Mouse (Mus musculus): ENCODE measurements around the gene Hsd17b1. TPM values are rescaled to one million over a fixed set of nuclear protein-coding genes. Genes with fewer than 3 reads are reported as not detected.

Hsd17b1 gene
- polyA plus RNA-seq, 2 experiments, result 0.23 TPM; not detected in 1

DNA sequence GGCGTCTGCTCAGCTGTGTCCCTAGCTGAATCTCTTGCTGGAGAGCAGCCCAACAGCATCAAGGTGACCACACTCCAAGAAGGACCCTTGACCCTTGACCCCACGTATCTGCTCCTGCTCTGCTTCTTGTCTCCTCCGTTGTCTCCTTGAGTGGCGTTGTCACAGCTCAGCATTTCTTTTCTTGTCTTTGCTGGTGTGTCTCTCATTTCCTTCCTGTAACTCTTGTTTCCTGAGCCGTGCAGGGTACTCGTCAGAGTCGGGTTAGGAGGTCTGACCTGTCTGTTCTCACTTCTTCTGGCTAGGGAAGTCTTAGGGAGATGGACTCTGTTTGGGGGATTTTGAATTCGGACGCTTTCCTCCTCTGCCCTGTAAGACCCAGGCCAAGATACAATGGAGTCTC is 31.8 kb upstream of the Hsd17b1 start:
- DNase-seq (ENCODE audit: low spot score) (no peak), ATAC-seq (ENCODE audit: low FRiP score, low read depth) (no peak)
- no peak overlapping the region for H3K9ac ChIP-seq (ENCODE audit: low read depth, low read length, severe bottlenecking)
- TF ChIP-seq POLR2A (IDR thresholded peaks at IDR 0.05; ENCODE audit: borderline replicate concordance, extremely low read depth, insufficient read depth, insufficient read length), result no peak
- no peak overlapping the region for H3K4me3 ChIP-seq (replicated peaks; ENCODE audit: low read length)
- no peaks in the 10 kb centered on the region for H3K4me1 ChIP-seq (ENCODE audit: control insufficient read depth, insufficient read depth, low read length)
- WGBS, result 81% methylated on average over 9 of the region's 9 CpGs
- H3K27me3 ChIP-seq (ENCODE audit: control insufficient read depth, insufficient read depth, low read length), result no peaks in the 10 kb centered on the region
- H3K9me3 ChIP-seq (ENCODE audit: control insufficient read depth, low read length), result no peaks in the 10 kb centered on the region
- no peak overlapping the region for H3K4me2 ChIP-seq (replicated peaks; ENCODE audit: low read depth, low read length, severe bottlenecking)
- H3K27ac ChIP-seq (replicated peaks; ENCODE audit: low read depth, low read length), result no peak overlapping the region
- H3K36me3 ChIP-seq (ENCODE audit: control insufficient read depth, insufficient read depth, low read length), result peaks cover 90% of the 10 kb centered on the region

DNA sequence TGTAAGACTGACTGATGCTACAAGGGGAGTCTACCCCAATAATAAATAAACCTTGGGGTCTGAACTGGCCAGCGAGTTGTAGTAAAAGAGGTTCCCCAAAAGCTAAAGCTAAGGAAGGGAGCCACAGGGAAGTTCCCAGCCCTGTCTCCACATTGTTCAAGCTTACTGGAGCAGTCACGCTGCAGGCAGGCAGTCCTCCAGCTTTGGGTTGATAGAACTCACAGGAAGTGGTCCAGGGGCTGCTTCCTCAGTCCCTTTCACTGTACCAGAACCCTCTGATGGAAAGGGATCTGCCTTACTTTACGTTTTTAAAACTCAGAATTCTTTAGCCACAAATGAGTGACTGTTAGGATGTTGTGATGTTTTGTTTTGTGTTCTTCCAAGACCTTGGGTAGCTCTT is 30.7 kb upstream of the Hsd17b1 start:
- Histone ChIP-seq H3K9ac (ENCODE audit: low read depth, low read length, severe bottlenecking) (no peak overlapping the region), H3K36me3 (ENCODE audit: control insufficient read depth, insufficient read depth, low read length) (peaks cover 89% of the 10 kb centered on the region), H3K27ac (replicated peaks; ENCODE audit: low read depth, low read length) (no peak overlapping the region), H3K9me3 (ENCODE audit: control insufficient read depth, low read length) (no peaks in the 10 kb centered on the region), H3K4me1 (ENCODE audit: control insufficient read depth, insufficient read depth, low read length) (no peaks in the 10 kb centered on the region), H3K4me3 (replicated peaks; ENCODE audit: low read length) (no peak overlapping the region), H3K4me2 (replicated peaks; ENCODE audit: low read depth, low read length, severe bottlenecking) (no peak overlapping the region), H3K27me3 (ENCODE audit: control insufficient read depth, insufficient read depth, low read length) (no peaks in the 10 kb centered on the region)
- TF ChIP-seq POLR2A (IDR thresholded peaks at IDR 0.05; ENCODE audit: borderline replicate concordance, extremely low read depth, insufficient read depth, insufficient read length), result no peak
- no peak for DNase-seq (ENCODE audit: low spot score)
- 86% methylated on average over 3 of the region's 3 CpGs for WGBS
- ATAC-seq (ENCODE audit: low FRiP score, low read depth), result no peak

DNA sequence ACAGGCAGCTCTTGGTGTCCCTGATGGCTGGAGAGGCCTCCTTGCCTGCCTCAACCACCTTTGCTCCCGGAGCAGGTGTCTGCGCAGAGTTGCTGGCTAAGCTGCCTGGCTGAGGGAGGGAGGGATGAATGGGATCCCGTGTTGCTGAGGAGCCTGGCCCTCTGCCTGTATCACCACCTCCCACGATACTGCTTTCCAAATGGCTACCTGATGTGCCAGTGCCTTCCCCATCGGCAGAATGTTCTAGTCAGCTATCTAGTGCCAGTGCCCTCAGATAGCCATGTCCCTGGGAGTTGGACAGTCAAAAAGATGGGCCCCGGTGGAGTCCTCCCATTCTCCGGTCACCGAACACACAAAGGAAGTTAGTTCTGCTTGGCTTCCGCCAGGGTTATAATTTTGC is 27.9 kb upstream of the Hsd17b1 start:
- Histone ChIP-seq H3K4me2 (replicated peaks; ENCODE audit: low read depth, low read length, severe bottlenecking) (no peak overlapping the region), H3K27ac (replicated peaks; ENCODE audit: low read depth, low read length) (no peak overlapping the region), H3K27me3 (ENCODE audit: control insufficient read depth, insufficient read depth, low read length) (no peaks in the 10 kb centered on the region), H3K4me3 (replicated peaks; ENCODE audit: low read length) (no peak overlapping the region), H3K9me3 (ENCODE audit: control insufficient read depth, low read length) (no peaks in the 10 kb centered on the region), H3K4me1 (ENCODE audit: control insufficient read depth, insufficient read depth, low read length) (no peaks in the 10 kb centered on the region), H3K9ac (ENCODE audit: low read depth, low read length, severe bottlenecking) (no peak overlapping the region), H3K36me3 (ENCODE audit: control insufficient read depth, insufficient read depth, low read length) (peaks cover 63% of the 10 kb centered on the region)
- TF ChIP-seq POLR2A (IDR thresholded peaks at IDR 0.05; ENCODE audit: borderline replicate concordance, extremely low read depth, insufficient read depth, insufficient read length), result no peak
- ATAC-seq (ENCODE audit: low FRiP score, low read depth) (no peak), DNase-seq (ENCODE audit: low spot score) (no peak)
- WGBS, result 93% methylated on average over 9 of the region's 9 CpGs

DNA sequence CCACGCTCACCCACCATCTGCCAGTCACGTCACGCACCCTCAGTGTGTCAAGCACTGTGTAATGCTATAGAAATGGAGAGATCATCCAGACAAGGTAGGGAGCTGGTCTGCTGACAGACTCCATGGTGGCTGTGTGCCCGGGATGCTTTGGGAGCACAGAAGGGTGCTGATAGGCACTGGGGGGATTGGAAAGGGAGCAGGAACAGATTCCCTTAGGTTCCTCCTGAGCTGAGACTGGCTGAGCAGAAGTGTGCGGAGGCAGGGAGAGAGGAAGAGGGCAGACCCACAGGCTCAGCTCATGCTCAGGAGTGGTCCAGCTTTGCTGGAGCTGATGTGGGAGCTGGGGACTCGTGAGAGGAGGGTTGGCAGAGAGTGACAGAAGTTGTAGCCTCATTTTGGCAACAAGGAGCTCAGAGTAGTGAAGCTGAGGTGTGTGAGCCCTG is 27.1 kb upstream of the Hsd17b1 start:
- WGBS, result 85% methylated on average over 6 of the region's 6 CpGs
- no peak overlapping the region for H3K27ac ChIP-seq (replicated peaks; ENCODE audit: low read depth, low read length)
- H3K4me3 ChIP-seq (replicated peaks; ENCODE audit: low read length), result no peak overlapping the region
- no peaks in the 10 kb centered on the region for H3K9me3 ChIP-seq (ENCODE audit: control insufficient read depth, low read length)
- DNase-seq (ENCODE audit: low spot score), result no peak
- H3K27me3 ChIP-seq (ENCODE audit: control insufficient read depth, insufficient read depth, low read length), result no peaks in the 10 kb centered on the region
- peaks cover 58% of the 10 kb centered on the region for H3K36me3 ChIP-seq (ENCODE audit: control insufficient read depth, insufficient read depth, low read length)
- H3K4me2 ChIP-seq (replicated peaks; ENCODE audit: low read depth, low read length, severe bottlenecking), result no peak overlapping the region
- no peaks in the 10 kb centered on the region for H3K4me1 ChIP-seq (ENCODE audit: control insufficient read depth, insufficient read depth, low read length)
- no peak for TF ChIP-seq POLR2A (IDR thresholded peaks at IDR 0.05; ENCODE audit: borderline replicate concordance, extremely low read depth, insufficient read depth, insufficient read length)
- no peak overlapping the region for H3K9ac ChIP-seq (ENCODE audit: low read depth, low read length, severe bottlenecking)
- ATAC-seq (ENCODE audit: low FRiP score, low read depth), result no peak

DNA sequence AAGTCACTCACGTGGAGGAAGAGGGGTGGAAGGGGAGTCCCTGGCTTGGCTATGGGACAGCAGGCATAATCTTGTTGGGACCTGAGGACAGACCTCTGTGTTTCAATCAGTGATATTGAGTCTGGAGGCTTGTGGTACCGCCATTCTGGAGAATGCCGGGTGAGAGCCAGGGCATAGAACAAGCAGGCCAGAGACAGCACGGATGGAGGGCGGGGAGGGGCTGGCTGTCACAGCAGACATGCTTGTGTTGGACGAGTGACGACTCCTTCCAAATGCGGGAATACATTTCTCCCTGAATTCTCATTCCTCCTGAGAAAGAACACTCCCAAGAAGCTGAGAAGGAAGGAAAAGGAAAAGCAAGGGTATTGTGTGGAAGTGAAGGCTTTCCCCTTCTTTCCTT is 26.6 kb upstream of the Hsd17b1 start:
- no peaks in the 10 kb centered on the region for H3K4me1 ChIP-seq (ENCODE audit: control insufficient read depth, insufficient read depth, low read length)
- no peak for TF ChIP-seq POLR2A (IDR thresholded peaks at IDR 0.05; ENCODE audit: borderline replicate concordance, extremely low read depth, insufficient read depth, insufficient read length)
- H3K4me3 ChIP-seq (replicated peaks; ENCODE audit: low read length), result no peak overlapping the region
- DNase-seq (ENCODE audit: low spot score), result no peak
- no peak for ATAC-seq (ENCODE audit: low FRiP score, low read depth)
- 78% methylated on average over 8 of the region's 8 CpGs for WGBS
- H3K27ac ChIP-seq (replicated peaks; ENCODE audit: low read depth, low read length), result no peak overlapping the region
- peaks cover 54% of the 10 kb centered on the region for H3K36me3 ChIP-seq (ENCODE audit: control insufficient read depth, insufficient read depth, low read length)
- H3K9ac ChIP-seq (ENCODE audit: low read depth, low read length, severe bottlenecking), result no peak overlapping the region
- no peak overlapping the region for H3K4me2 ChIP-seq (replicated peaks; ENCODE audit: low read depth, low read length, severe bottlenecking)
- no peaks in the 10 kb centered on the region for H3K27me3 ChIP-seq (ENCODE audit: control insufficient read depth, insufficient read depth, low read length)
- no peaks in the 10 kb centered on the region for H3K9me3 ChIP-seq (ENCODE audit: control insufficient read depth, low read length)
